Mouse (Mus musculus): Measurements from ENCODE around the gene Zfp385a. TPM values are rescaled to one million over a fixed set of nuclear protein-coding genes. Genes with fewer than 3 reads are reported as not detected.
A peak's percentile ranks its signal among the peaks of the same experiment; 100 is the strongest.

Zfp385a gene
- polyA plus RNA-seq, 1 experiment from 2014 or later = 7.5 TPM

GRCm38 (mm10) chr15:103302341-103303021 is 37.4 kb downstream of the Zfp385a start:
- Histone ChIP-seq H3K36me3 (ENCODE audit: control insufficient read depth, insufficient read depth) (peaks cover 11% of the 10 kb centered on the region), H3K27me3 (ENCODE audit: control insufficient read depth, insufficient read depth, low read length) (no peaks in the 10 kb centered on the region), H3K4me2 (ENCODE audit: low read depth, low read length) (no peak overlapping the region), H3K9me3 (replicated peaks; ENCODE audit: control insufficient read depth, low read length) (no peaks in the 10 kb centered on the region), H3K9ac (ENCODE audit: low read length) (no peak overlapping the region; the same call in 1 of the 2 replicates), H3K27ac (ENCODE audit: low read length) (no peak overlapping the region; the same call in 1 of the 2 replicates), H3K4me3 (ENCODE audit: low read length) (no peak overlapping the region), H3K4me1 (ENCODE audit: control insufficient read depth, insufficient read depth, low read length) (peaks cover 44% of the 10 kb centered on the region)
- no peak for ATAC-seq (replicated peaks; ENCODE audit: extremely low read depth, insufficient read depth, low FRiP score)
- 51% methylated on average over 6 of the region's 6 CpGs for WGBS

GRCm38 (mm10) chr15:103301547-103302340 is 38.1 kb downstream of the Zfp385a start:
- Histone ChIP-seq H3K4me1 (ENCODE audit: control insufficient read depth, insufficient read depth, low read length) (peaks cover 44% of the 10 kb centered on the region), H3K9me3 (replicated peaks; ENCODE audit: control insufficient read depth, low read length) (no peaks in the 10 kb centered on the region), H3K4me3 (ENCODE audit: low read length) (no peak overlapping the region), H3K27ac (ENCODE audit: low read length) (peak overlapping the region; percentile 24; the same call in 1 of the 2 replicates), H3K9ac (ENCODE audit: low read length) (peak overlapping the region; percentile 35; the same call in 1 of the 2 replicates), H3K27me3 (ENCODE audit: control insufficient read depth, insufficient read depth, low read length) (no peaks in the 10 kb centered on the region), H3K4me2 (ENCODE audit: low read depth, low read length) (no peak overlapping the region), H3K36me3 (ENCODE audit: control insufficient read depth, insufficient read depth) (peaks cover 14% of the 10 kb centered on the region)
- ATAC-seq (replicated peaks; ENCODE audit: extremely low read depth, insufficient read depth, low FRiP score) = no peak
- 48% methylated on average over 5 of the region's 5 CpGs for WGBS

- Histone ChIP-seq H3K36me3 (ENCODE audit: control insufficient read depth, insufficient read depth) (peaks cover 14% of the 10 kb centered on the region), H3K4me3 (ENCODE audit: low read length) (no peak overlapping the region), H3K4me1 (ENCODE audit: control insufficient read depth, insufficient read depth, low read length) (peaks cover 42% of the 10 kb centered on the region), H3K27me3 (ENCODE audit: control insufficient read depth, insufficient read depth, low read length) (no peaks in the 10 kb centered on the region), H3K9me3 (replicated peaks; ENCODE audit: control insufficient read depth, low read length) (no peaks in the 10 kb centered on the region), H3K9ac (ENCODE audit: low read length) (no peak overlapping the region), H3K27ac (ENCODE audit: low read length) (no peak overlapping the region; the same call in 1 of the 2 replicates), H3K4me2 (ENCODE audit: low read depth, low read length) (no peak overlapping the region)
- 40% methylated on average over 2 of the region's 2 CpGs for WGBS
- no peak for ATAC-seq (replicated peaks; ENCODE audit: extremely low read depth, insufficient read depth, low FRiP score)
These were observed 38.8 kb downstream of the Zfp385a start for GRCm38 (mm10) chr15:103301046-103301445.

- Histone ChIP-seq H3K9me3 (replicated peaks; ENCODE audit: control insufficient read depth, low read length) (no peaks in the 10 kb centered on the region), H3K27ac (ENCODE audit: low read length) (peak overlapping the region; percentile 5; the same call in 1 of the 2 replicates), H3K4me1 (ENCODE audit: control insufficient read depth, insufficient read depth, low read length) (peaks cover 37% of the 10 kb centered on the region), H3K9ac (ENCODE audit: low read length) (0 out of 2 replicates have a peak overlapping the region, but pooled peaks have one; percentile 3), H3K4me2 (ENCODE audit: low read depth, low read length) (peak overlapping the region; percentile 51), H3K27me3 (ENCODE audit: control insufficient read depth, insufficient read depth, low read length) (no peaks in the 10 kb centered on the region), H3K36me3 (ENCODE audit: control insufficient read depth, insufficient read depth) (peaks cover 14% of the 10 kb centered on the region), H3K4me3 (ENCODE audit: low read length) (peak overlapping the region; percentile 29; the same call in 1 of the 2 replicates)
- WGBS = 20% methylated on average over 2 of the region's 2 CpGs
- no peak for ATAC-seq (replicated peaks; ENCODE audit: extremely low read depth, insufficient read depth, low FRiP score)
These were observed 39.3 kb downstream of the Zfp385a start for GRCm38 (mm10) chr15:103300560-103300959.

GRCm38 (mm10) chr15:103300067-103300471 is 39.8 kb downstream of the Zfp385a start:
- H3K4me3 ChIP-seq (ENCODE audit: low read length) = peak overlapping the region; percentile 29
- ATAC-seq (replicated peaks; ENCODE audit: extremely low read depth, insufficient read depth, low FRiP score) = no peak
- 16% methylated on average over 18 of the region's 18 CpGs for WGBS
- H3K36me3 ChIP-seq (ENCODE audit: control insufficient read depth, insufficient read depth) = peaks cover 17% of the 10 kb centered on the region
- no peaks in the 10 kb centered on the region for H3K27me3 ChIP-seq (ENCODE audit: control insufficient read depth, insufficient read depth, low read length)
- peak overlapping the region; percentile 51 for H3K4me2 ChIP-seq (ENCODE audit: low read depth, low read length)
- peak overlapping the region; percentile 3; the same call in 1 of the 2 replicates for H3K9ac ChIP-seq (ENCODE audit: low read length)
- 0 out of 2 replicates have a peak overlapping the region, but pooled peaks have one; percentile 7 for H3K27ac ChIP-seq (ENCODE audit: low read length)
- H3K9me3 ChIP-seq (replicated peaks; ENCODE audit: control insufficient read depth, low read length) = no peaks in the 10 kb centered on the region
- H3K4me1 ChIP-seq (ENCODE audit: control insufficient read depth, insufficient read depth, low read length) = peaks cover 37% of the 10 kb centered on the region

GRCm38 (mm10) chr15:103299644-103300043 is 40.2 kb downstream of the Zfp385a start:
- H3K36me3 ChIP-seq (ENCODE audit: control insufficient read depth, insufficient read depth) = peaks cover 17% of the 10 kb centered on the region
- no peaks in the 10 kb centered on the region for H3K9me3 ChIP-seq (replicated peaks; ENCODE audit: control insufficient read depth, low read length)
- peak overlapping the region; percentile 3; the same call in 1 of the 2 replicates for H3K9ac ChIP-seq (ENCODE audit: low read length)
- peaks cover 36% of the 10 kb centered on the region for H3K4me1 ChIP-seq (ENCODE audit: control insufficient read depth, insufficient read depth, low read length)
- H3K27me3 ChIP-seq (ENCODE audit: control insufficient read depth, insufficient read depth, low read length) = no peaks in the 10 kb centered on the region
- H3K27ac ChIP-seq (ENCODE audit: low read length) = peak overlapping the region; percentile 44; the same call in 1 of the 2 replicates
- ATAC-seq (replicated peaks; ENCODE audit: extremely low read depth, insufficient read depth, low FRiP score) = no peak
- peak overlapping the region; percentile 51 for H3K4me2 ChIP-seq (ENCODE audit: low read depth, low read length)
- WGBS = 52% methylated on average over 8 of the region's 8 CpGs
- no peak overlapping the region; the same call in 1 of the 2 replicates for H3K4me3 ChIP-seq (ENCODE audit: low read length)

GRCm38 (mm10) chr15:103298861-103299616 is 40.9 kb downstream of the Zfp385a start:
- Histone ChIP-seq H3K27ac (ENCODE audit: low read length) (peak overlapping the region; percentile 44; the same call in 1 of the 2 replicates), H3K4me2 (ENCODE audit: low read depth, low read length) (no peak overlapping the region), H3K36me3 (ENCODE audit: control insufficient read depth, insufficient read depth) (peaks cover 17% of the 10 kb centered on the region), H3K9ac (ENCODE audit: low read length) (no peak overlapping the region), H3K4me1 (ENCODE audit: control insufficient read depth, insufficient read depth, low read length) (peaks cover 30% of the 10 kb centered on the region), H3K4me3 (ENCODE audit: low read length) (no peak overlapping the region), H3K27me3 (ENCODE audit: control insufficient read depth, insufficient read depth, low read length) (no peaks in the 10 kb centered on the region), H3K9me3 (replicated peaks; ENCODE audit: control insufficient read depth, low read length) (no peaks in the 10 kb centered on the region)
- ATAC-seq (replicated peaks; ENCODE audit: extremely low read depth, insufficient read depth, low FRiP score) = no peak
- WGBS = 88% methylated on average over 5 of the region's 5 CpGs

- H3K4me2 ChIP-seq (ENCODE audit: low read depth, low read length) = no peak overlapping the region
- no peaks in the 10 kb centered on the region for H3K27me3 ChIP-seq (ENCODE audit: control insufficient read depth, insufficient read depth, low read length)
- no peaks in the 10 kb centered on the region for H3K9me3 ChIP-seq (replicated peaks; ENCODE audit: control insufficient read depth, low read length)
- 81% methylated on average over 3 of the region's 3 CpGs for WGBS
- ATAC-seq (replicated peaks; ENCODE audit: extremely low read depth, insufficient read depth, low FRiP score) = no peak
- no peak overlapping the region for H3K27ac ChIP-seq (ENCODE audit: low read length)
- H3K4me3 ChIP-seq (ENCODE audit: low read length) = no peak overlapping the region
- peaks cover 25% of the 10 kb centered on the region for H3K4me1 ChIP-seq (ENCODE audit: control insufficient read depth, insufficient read depth, low read length)
- H3K36me3 ChIP-seq (ENCODE audit: control insufficient read depth, insufficient read depth) = peaks cover 24% of the 10 kb centered on the region
- H3K9ac ChIP-seq (ENCODE audit: low read length) = no peak overlapping the region
These were observed 41.9 kb downstream of the Zfp385a start for GRCm38 (mm10) chr15:103298026-103298425.

Data from heart, embryonic 16.5 days (tissue).